Mouse (Mus musculus): ENCODE measurements around the gene Gsn.

Gene Gsn

GRCm38 (mm10) chr2:35325930-35326329 is 69.8 kb downstream of the Gsn start:
- DNase-seq (ENCODE audit: low read depth, low spot score) = no peak

GRCm38 (mm10) chr2:35326931-35327330 is 70.8 kb downstream of the Gsn start:
- DNase-seq (ENCODE audit: low read depth, low spot score) = no peak

- DNase-seq (ENCODE audit: low read depth, low spot score) = no peak
These were observed 71.4 kb downstream of the Gsn start for GRCm38 (mm10) chr2:35327583-35327982.

- DNase-seq (ENCODE audit: low read depth, low spot score) = no peak
These were observed 72.0 kb downstream of the Gsn start for GRCm38 (mm10) chr2:35328064-35328792.

- peak; percentile 52 for DNase-seq (ENCODE audit: low read depth, low spot score)
These were observed 72.9 kb downstream of the Gsn start for GRCm38 (mm10) chr2:35329061-35329460.

- no peak for DNase-seq (ENCODE audit: low read depth, low spot score)
These were observed 75.0 kb downstream of the Gsn start for GRCm38 (mm10) chr2:35331205-35331604.

- DNase-seq (ENCODE audit: low read depth, low spot score) = no peak
These were observed 77.5 kb downstream of the Gsn start for GRCm38 (mm10) chr2:35333670-35334069.

GRCm38 (mm10) chr2:35335620-35336019 is 79.4 kb downstream of the Gsn start:
- no peak for DNase-seq (ENCODE audit: low read depth, low spot score)

GRCm38 (mm10) chr2:35336388-35337280 is 80.5 kb downstream of the Gsn start, which contains the start of gene Stom:
Stom (minus strand) TSS chr2:35336976.
- DNase-seq (ENCODE audit: low read depth, low spot score) = peak; percentile 94

GRCm38 (mm10) chr2:35337419-35337818 is 81.2 kb downstream of the Gsn start:
- no peak for DNase-seq (ENCODE audit: low read depth, low spot score)

GRCm38 (mm10) chr2:35338036-35338435 is 81.9 kb downstream of the Gsn start:
- DNase-seq (ENCODE audit: low read depth, low spot score) = no peak

GRCm38 (mm10) chr2:35338707-35339106 is 82.5 kb downstream of the Gsn start:
- no peak for DNase-seq (ENCODE audit: low read depth, low spot score)

GRCm38 (mm10) chr2:35342605-35343004 is 86.4 kb downstream of the Gsn start:
- DNase-seq (ENCODE audit: low read depth, low spot score) = no peak

GRCm38 (mm10) chr2:35345984-35346383 is 89.8 kb downstream of the Gsn start:
- DNase-seq (ENCODE audit: low read depth, low spot score) = no peak

GRCm38 (mm10) chr2:35349184-35349583 is 93.0 kb downstream of the Gsn start:
- peak; percentile 45 for DNase-seq (ENCODE audit: low read depth, low spot score)

Data from CD4-positive helper T cell, adult 2 months (primary cell).